Mouse (Mus musculus) lung, postnatal 14 days (tissue): ENCODE measurements around the gene Map7.
A peak's percentile ranks its signal among the peaks of the same experiment; 100 is the strongest.

Experiments
- DNase-seq: peaks from one replicate; pipeline ENCODE4 v3.0.0; 2021

Gene Map7

GRCm38 (mm10) chr10:20155401-20155800, 7.1 kb downstream of the Map7 start:
- DNase-seq: no peak

- no peak for DNase-seq
These were observed 8.9 kb downstream of the Map7 start for GRCm38 (mm10) chr10:20157021-20157726.

- DNase-seq: no peak
These were observed 10.5 kb downstream of the Map7 start for GRCm38 (mm10) chr10:20158756-20159155.

GRCm38 (mm10) chr10:20159308-20159707, 11.0 kb downstream of the Map7 start:
- no peak for DNase-seq

GRCm38 (mm10) chr10:20160914-20161313, 12.6 kb downstream of the Map7 start:
- no peak for DNase-seq

- DNase-seq: no peak
These were observed 16.5 kb downstream of the Map7 start for GRCm38 (mm10) chr10:20164810-20165209.

- no peak for DNase-seq
These were observed 18.5 kb downstream of the Map7 start for GRCm38 (mm10) chr10:20166797-20167196.

GRCm38 (mm10) chr10:20167467-20167866, 19.2 kb downstream of the Map7 start:
- DNase-seq: no peak

GRCm38 (mm10) chr10:20169182-20169674, 21.0 kb downstream of the Map7 start:
- DNase-seq: no peak

GRCm38 (mm10) chr10:20169927-20170604, 21.8 kb downstream of the Map7 start:
- DNase-seq: no peak

GRCm38 (mm10) chr10:20170605-20171088, 22.4 kb downstream of the Map7 start:
- DNase-seq: peak; percentile 71

GRCm38 (mm10) chr10:20171209-20171608, 22.9 kb downstream of the Map7 start:
- no peak for DNase-seq

GRCm38 (mm10) chr10:20171756-20172155, 23.5 kb downstream of the Map7 start:
- DNase-seq: no peak

- DNase-seq: no peak
These were observed 25.5 kb downstream of the Map7 start for GRCm38 (mm10) chr10:20173733-20174132.

- no peak for DNase-seq
These were observed 27.8 kb downstream of the Map7 start for GRCm38 (mm10) chr10:20176054-20176453.

- DNase-seq: no peak
These were observed 30.7 kb downstream of the Map7 start for GRCm38 (mm10) chr10:20178807-20179605.

- DNase-seq: no peak
These were observed 32.9 kb downstream of the Map7 start for GRCm38 (mm10) chr10:20181198-20181597.

- no peak for DNase-seq
These were observed 33.6 kb downstream of the Map7 start for GRCm38 (mm10) chr10:20181680-20182399.

- DNase-seq: no peak
These were observed 36.1 kb downstream of the Map7 start for GRCm38 (mm10) chr10:20184326-20184725.

GRCm38 (mm10) chr10:20185264-20185663, 37.0 kb downstream of the Map7 start:
- no peak for DNase-seq

GRCm38 (mm10) chr10:20185806-20186205, 37.5 kb downstream of the Map7 start:
- DNase-seq: no peak

- DNase-seq: no peak
These were observed 38.6 kb downstream of the Map7 start for GRCm38 (mm10) chr10:20186800-20187273.
